Mouse (Mus musculus): ENCODE results near the gene Bnc1. TPM values are rescaled to one million over a fixed set of nuclear protein-coding genes. Genes with fewer than 3 reads are reported as not detected.

Bnc1 gene
- polyA plus RNA-seq, 1 experiment = 0.30 TPM

GRCm38 (mm10) chr7:82004228-82004627, 12.1 kb upstream of the Bnc1 start:
- H3K9me3 ChIP-seq (replicated peaks; ENCODE audit: control insufficient read depth, insufficient read depth, low read length, poor library complexity, severe bottlenecking) = no peaks in the 10 kb centered on the region
- TF ChIP-seq POLR2A (IDR thresholded peaks at IDR 0.05; ENCODE audit: insufficient read depth, low read length) = no peak
- TF ChIP-seq EP300 (IDR thresholded peaks at IDR 0.05; ENCODE audit: insufficient read depth, low read depth, low read length) = no peak

GRCm38 (mm10) chr7:81999816-82000215, 7.7 kb upstream of the Bnc1 start:
- Histone ChIP-seq H3K27me3 (ENCODE audit: control insufficient read depth, insufficient read depth, low read length, poor library complexity, severe bottlenecking) (no peaks in the 10 kb centered on the region; the same call in 1 of the 2 replicates), H3K9ac (ENCODE audit: low read depth, poor library complexity, severe bottlenecking) (no peak overlapping the region), H3K36me3 (ENCODE audit: control insufficient read depth, insufficient read depth, low read length, poor library complexity, severe bottlenecking) (no peaks in the 10 kb centered on the region), H3K4me3 (ENCODE audit: low read depth, low read length) (no peak overlapping the region), H3K4me1 (ENCODE audit: control insufficient read depth, insufficient read depth, low read length) (no peaks in the 10 kb centered on the region), H3K9me3 (replicated peaks; ENCODE audit: control insufficient read depth, insufficient read depth, low read length, poor library complexity, severe bottlenecking) (no peaks in the 10 kb centered on the region), H3K27ac (ENCODE audit: insufficient read depth, low read length) (no peak overlapping the region)
- TF ChIP-seq EP300 (IDR thresholded peaks at IDR 0.05; ENCODE audit: insufficient read depth, low read depth, low read length) (no peak), POLR2A (IDR thresholded peaks at IDR 0.05; ENCODE audit: insufficient read depth, low read length) (no peak), CTCF (IDR thresholded peaks at IDR 0.05; ENCODE audit: low read depth, low read length) (no peak)

More at GRCm38 (mm10) chr7:82004228-82004627, 12.1 kb upstream of the Bnc1 start:
- Histone ChIP-seq H3K27me3 (ENCODE audit: control insufficient read depth, insufficient read depth, low read length, poor library complexity, severe bottlenecking) (no peaks in the 10 kb centered on the region; the same call in 1 of the 2 replicates), H3K4me1 (ENCODE audit: control insufficient read depth, insufficient read depth, low read length) (no peaks in the 10 kb centered on the region), H3K27ac (ENCODE audit: insufficient read depth, low read length) (no peak overlapping the region), H3K4me3 (ENCODE audit: low read depth, low read length) (no peak overlapping the region), H3K36me3 (ENCODE audit: control insufficient read depth, insufficient read depth, low read length, poor library complexity, severe bottlenecking) (no peaks in the 10 kb centered on the region), H3K9ac (ENCODE audit: low read depth, poor library complexity, severe bottlenecking) (no peak overlapping the region)

DNA sequence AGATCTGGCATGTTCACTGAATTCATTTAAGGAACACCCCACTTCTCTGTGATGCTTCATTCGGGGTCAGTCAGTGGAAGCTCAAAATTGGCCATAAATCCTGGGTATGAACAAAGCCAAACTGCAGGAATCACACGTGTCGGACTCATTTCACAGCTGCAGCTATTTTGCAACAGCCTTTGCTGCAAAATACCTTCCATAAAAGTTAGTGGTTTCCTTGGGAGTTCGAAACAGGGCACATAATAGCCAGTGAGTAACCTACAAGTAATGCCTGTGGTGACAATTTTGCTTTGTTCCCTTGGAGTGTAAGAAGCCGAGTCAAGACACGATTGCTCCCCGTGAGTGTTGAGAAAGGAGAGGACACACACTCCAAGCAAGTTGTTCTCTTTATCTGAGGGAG, 7.3 kb upstream of the Bnc1 start:
- no peak overlapping the region for H3K27ac ChIP-seq (ENCODE audit: insufficient read depth, low read length)
- no peak for TF ChIP-seq POLR2A (IDR thresholded peaks at IDR 0.05; ENCODE audit: insufficient read depth, low read length)
- no peak for TF ChIP-seq CTCF (IDR thresholded peaks at IDR 0.05; ENCODE audit: low read depth, low read length)
- TF ChIP-seq EP300 (IDR thresholded peaks at IDR 0.05; ENCODE audit: insufficient read depth, low read depth, low read length) = no peak
- no peaks in the 10 kb centered on the region for H3K4me1 ChIP-seq (ENCODE audit: control insufficient read depth, insufficient read depth, low read length)
- no peaks in the 10 kb centered on the region for H3K9me3 ChIP-seq (replicated peaks; ENCODE audit: control insufficient read depth, insufficient read depth, low read length, poor library complexity, severe bottlenecking)
- H3K27me3 ChIP-seq (ENCODE audit: control insufficient read depth, insufficient read depth, low read length, poor library complexity, severe bottlenecking) = no peaks in the 10 kb centered on the region; the same call in 1 of the 2 replicates
- H3K36me3 ChIP-seq (ENCODE audit: control insufficient read depth, insufficient read depth, low read length, poor library complexity, severe bottlenecking) = no peaks in the 10 kb centered on the region
- no peak overlapping the region for H3K4me3 ChIP-seq (ENCODE audit: low read depth, low read length)
- H3K9ac ChIP-seq (ENCODE audit: low read depth, poor library complexity, severe bottlenecking) = no peak overlapping the region

DNA sequence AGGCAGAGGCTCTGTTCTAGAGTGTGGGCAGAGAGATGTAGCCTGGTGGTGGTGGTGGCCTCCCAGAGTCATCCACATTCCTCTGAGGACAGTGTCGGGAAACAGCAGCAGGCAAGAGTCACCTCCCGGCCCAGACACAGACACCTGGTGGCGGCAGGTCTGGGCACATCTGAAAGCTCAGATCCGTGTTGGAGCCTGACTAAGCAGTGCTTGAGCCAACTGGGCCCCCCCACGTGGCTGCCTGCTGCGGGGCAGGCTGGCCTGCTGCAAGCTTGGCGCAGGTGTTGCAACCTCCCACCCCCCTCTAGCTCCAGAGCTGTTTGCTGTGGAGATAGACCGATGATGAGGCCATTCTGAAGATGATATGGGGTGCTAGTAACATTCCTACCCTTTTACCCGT, 3.9 kb upstream of the Bnc1 start:
- Histone ChIP-seq H3K4me3 (ENCODE audit: low read depth, low read length) (no peak overlapping the region), H3K27ac (ENCODE audit: insufficient read depth, low read length) (no peak overlapping the region), H3K36me3 (ENCODE audit: control insufficient read depth, insufficient read depth, low read length, poor library complexity, severe bottlenecking) (no peaks in the 10 kb centered on the region), H3K4me1 (ENCODE audit: control insufficient read depth, insufficient read depth, low read length) (no peaks in the 10 kb centered on the region), H3K27me3 (ENCODE audit: control insufficient read depth, insufficient read depth, low read length, poor library complexity, severe bottlenecking) (peaks cover 20% of the 10 kb centered on the region), H3K9ac (ENCODE audit: low read depth, poor library complexity, severe bottlenecking) (no peak overlapping the region), H3K9me3 (replicated peaks; ENCODE audit: control insufficient read depth, insufficient read depth, low read length, poor library complexity, severe bottlenecking) (no peaks in the 10 kb centered on the region)
- no peak for TF ChIP-seq POLR2A (IDR thresholded peaks at IDR 0.05; ENCODE audit: insufficient read depth, low read length)
- no peak for TF ChIP-seq EP300 (IDR thresholded peaks at IDR 0.05; ENCODE audit: insufficient read depth, low read depth, low read length)
- no peak for TF ChIP-seq CTCF (IDR thresholded peaks at IDR 0.05; ENCODE audit: low read depth, low read length)

DNA sequence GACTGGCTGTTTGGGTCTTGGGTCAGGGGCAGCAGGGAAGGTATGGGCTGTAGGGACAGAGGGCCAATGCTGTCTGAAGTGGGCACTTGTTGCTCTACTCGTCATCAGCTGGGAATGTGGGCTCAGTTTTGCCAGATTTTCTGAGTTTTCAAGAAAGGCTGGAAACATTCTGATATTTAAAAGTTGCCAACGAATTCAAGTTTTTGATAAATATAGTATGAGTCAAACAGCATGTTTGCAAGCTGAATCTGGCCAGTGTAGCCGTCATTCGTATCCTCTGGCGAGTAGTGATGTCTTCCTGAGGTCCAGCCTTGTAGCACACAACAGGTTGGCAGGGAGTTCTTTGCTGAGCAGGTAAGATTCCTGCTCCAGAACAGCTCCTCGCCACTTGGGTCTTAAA, 3.0 kb upstream of the Bnc1 start:
- Histone ChIP-seq H3K27me3 (ENCODE audit: control insufficient read depth, insufficient read depth, low read length, poor library complexity, severe bottlenecking) (peaks cover 22% of the 10 kb centered on the region), H3K9ac (ENCODE audit: low read depth, poor library complexity, severe bottlenecking) (no peak overlapping the region), H3K27ac (ENCODE audit: insufficient read depth, low read length) (no peak overlapping the region), H3K9me3 (replicated peaks; ENCODE audit: control insufficient read depth, insufficient read depth, low read length, poor library complexity, severe bottlenecking) (no peaks in the 10 kb centered on the region), H3K4me1 (ENCODE audit: control insufficient read depth, insufficient read depth, low read length) (no peaks in the 10 kb centered on the region), H3K36me3 (ENCODE audit: control insufficient read depth, insufficient read depth, low read length, poor library complexity, severe bottlenecking) (no peaks in the 10 kb centered on the region), H3K4me3 (ENCODE audit: low read depth, low read length) (no peak overlapping the region)
- TF ChIP-seq EP300 (IDR thresholded peaks at IDR 0.05; ENCODE audit: insufficient read depth, low read depth, low read length) (no peak), POLR2A (IDR thresholded peaks at IDR 0.05; ENCODE audit: insufficient read depth, low read length) (no peak), CTCF (IDR thresholded peaks at IDR 0.05; ENCODE audit: low read depth, low read length) (no peak)

- no peaks in the 10 kb centered on the region for H3K9me3 ChIP-seq (replicated peaks; ENCODE audit: control insufficient read depth, insufficient read depth, low read length, poor library complexity, severe bottlenecking)
- peaks cover 22% of the 10 kb centered on the region for H3K27me3 ChIP-seq (ENCODE audit: control insufficient read depth, insufficient read depth, low read length, poor library complexity, severe bottlenecking)
- TF ChIP-seq EP300 (IDR thresholded peaks at IDR 0.05; ENCODE audit: insufficient read depth, low read depth, low read length) = no peak
- no peak for TF ChIP-seq CTCF (IDR thresholded peaks at IDR 0.05; ENCODE audit: low read depth, low read length)
- TF ChIP-seq POLR2A (IDR thresholded peaks at IDR 0.05; ENCODE audit: insufficient read depth, low read length) = no peak
- H3K4me1 ChIP-seq (ENCODE audit: control insufficient read depth, insufficient read depth, low read length) = no peaks in the 10 kb centered on the region
- no peak overlapping the region for H3K27ac ChIP-seq (ENCODE audit: insufficient read depth, low read length)
- no peak overlapping the region for H3K4me3 ChIP-seq (ENCODE audit: low read depth, low read length)
- no peaks in the 10 kb centered on the region for H3K36me3 ChIP-seq (ENCODE audit: control insufficient read depth, insufficient read depth, low read length, poor library complexity, severe bottlenecking)
- H3K9ac ChIP-seq (ENCODE audit: low read depth, poor library complexity, severe bottlenecking) = no peak overlapping the region
Observed at GRCm38 (mm10) chr7:81993140-81993539, 1.0 kb upstream of the Bnc1 start.
